Mouse (Mus musculus) common myeloid progenitor, adult 5-6 weeks (primary cell): ENCODE data around the gene Pkdrej. TPM values are rescaled to one million over a fixed set of nuclear protein-coding genes. Genes with fewer than 3 reads are reported as not detected.
"Not testable (repeated sequence)": the region's sequence is repeated elsewhere in the genome, so short reads cannot be mapped to it uniquely, and the experiment has no call there.

Source experiments
- ATAC-seq: replicated peaks from 2 replicates; pipeline ENCODE4 v1.8.0; 2016; ENCODE audit warnings: low read depth, mild to moderate bottlenecking, moderate TSS enrichment, inconsistent platforms; ENCODE audit not compliant: poor library complexity, severe bottlenecking
- total RNA-seq: library from RNA; stranded (forward); fragments of 200-1000, 187-1606 nt; gene quantifications from 2 replicates; pipeline ENCODE4 v1.2.3, GENCODE M21; 2017

Gene Pkdrej
- total RNA-seq, 1 experiment from 2014 or later: 0.05 TPM

DNA sequence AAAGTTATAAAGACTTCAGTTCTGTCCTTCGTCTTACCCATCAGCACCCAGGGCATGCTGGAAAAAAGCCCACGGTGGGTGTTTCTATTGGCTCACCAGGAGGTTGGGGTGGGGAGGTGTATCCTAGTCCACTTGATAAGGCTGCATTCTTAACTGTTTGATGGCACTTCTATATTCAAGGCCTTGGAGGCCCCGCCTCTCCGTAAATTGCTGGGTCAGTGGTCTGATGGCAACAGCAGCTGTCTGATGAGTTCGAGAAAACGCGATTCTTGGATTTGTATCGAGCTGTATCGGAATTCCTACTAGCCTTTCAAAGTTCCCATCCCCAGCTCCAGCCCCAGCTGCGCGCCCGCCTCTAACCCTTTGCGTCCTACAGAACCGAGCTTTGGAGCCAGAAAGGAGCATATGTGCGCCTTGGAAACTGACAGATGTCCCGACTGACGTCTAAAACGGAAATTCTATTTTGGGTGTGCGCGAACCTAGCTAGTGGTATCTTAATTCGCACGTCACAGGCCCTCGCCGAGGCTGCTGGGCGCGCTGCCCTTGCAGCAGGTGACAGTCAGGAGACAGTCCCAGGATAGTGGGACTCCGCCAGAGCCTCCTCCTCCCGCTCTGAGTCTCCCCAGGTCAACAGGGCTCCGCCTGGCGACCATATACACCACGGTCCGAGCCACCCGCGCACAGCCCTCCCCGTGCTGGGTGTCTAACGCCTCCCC is 10.6 kb downstream of the Pkdrej start:
- peak; percentile 59 for ATAC-seq

DNA sequence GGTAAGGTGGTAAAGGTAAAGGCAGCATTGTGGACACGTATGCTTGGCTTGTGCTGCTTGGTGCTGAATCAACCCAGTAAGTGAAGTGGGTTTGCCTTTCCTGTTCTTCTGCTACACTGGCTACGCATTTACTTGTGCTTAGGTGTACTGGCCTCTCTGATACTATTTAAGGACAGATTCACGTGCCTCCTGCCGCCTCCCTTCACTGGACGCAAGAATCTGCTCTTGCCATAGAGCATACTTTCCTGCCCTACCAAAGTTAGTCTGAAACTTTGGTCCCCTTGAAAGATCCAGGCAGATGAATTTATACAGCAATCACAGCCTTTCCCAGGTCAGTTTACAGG is 11.1 kb downstream of the Pkdrej start:
- no peak for ATAC-seq

DNA sequence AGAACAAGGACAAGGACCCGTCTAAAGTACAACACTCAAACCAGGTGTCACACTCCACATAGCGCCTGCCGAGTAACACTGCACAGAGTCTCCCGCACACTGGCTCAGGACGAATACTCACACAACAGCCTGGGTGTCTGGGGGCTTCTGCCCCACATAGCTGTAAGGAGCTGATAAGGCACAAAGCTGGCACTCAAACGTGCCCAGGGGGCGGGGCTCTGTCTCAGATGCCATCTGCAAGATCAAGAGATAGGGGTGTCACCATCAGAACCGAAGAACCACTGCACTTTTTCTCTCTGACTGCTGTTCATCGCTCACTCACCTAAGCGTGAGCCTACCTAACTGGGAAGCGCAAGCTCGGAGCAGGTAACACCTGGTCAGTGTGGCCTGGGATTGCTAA is 12.4 kb downstream of the Pkdrej start:
- ATAC-seq: no peak

DNA sequence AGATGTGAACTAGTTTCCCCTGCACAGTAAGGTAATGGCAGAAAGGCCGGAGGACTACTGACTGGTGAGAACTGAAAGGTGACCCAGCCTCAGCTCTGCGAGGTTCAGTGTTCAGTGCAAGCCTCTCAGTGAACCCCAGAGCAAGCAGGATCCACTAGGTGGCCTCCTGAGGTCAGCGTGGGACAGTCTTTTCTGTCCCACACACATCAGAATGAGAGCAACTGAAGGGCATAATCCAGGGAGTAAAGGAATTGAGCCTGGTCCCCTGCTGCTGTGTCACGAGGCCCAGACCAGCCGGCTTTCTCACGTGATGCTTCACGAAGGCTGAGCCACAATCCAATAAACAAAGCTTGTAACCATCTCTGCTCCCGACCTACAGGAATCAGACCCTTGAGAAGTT is 13.1 kb downstream of the Pkdrej start:
- ATAC-seq: no peak

DNA sequence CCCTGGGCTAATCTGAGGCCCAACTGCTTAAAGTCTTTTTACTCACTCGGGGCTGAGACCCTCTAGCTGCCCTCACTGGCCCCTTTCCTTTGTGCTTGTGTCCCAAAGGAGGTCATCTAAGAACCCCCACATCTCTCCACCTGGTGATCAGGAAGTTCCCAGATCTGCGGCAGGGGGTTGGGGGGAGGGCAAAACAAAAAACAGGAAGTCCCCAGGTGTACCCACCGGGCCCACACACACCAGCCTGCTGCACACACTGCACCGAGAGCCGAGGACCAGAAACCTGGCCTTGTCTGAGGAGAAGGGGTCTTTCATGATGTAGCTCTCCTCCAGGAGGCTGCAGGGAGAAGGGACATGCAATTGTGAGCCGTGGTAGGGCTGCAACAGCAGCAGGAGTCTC is 13.5 kb downstream of the Pkdrej start:
- no peak for ATAC-seq

DNA sequence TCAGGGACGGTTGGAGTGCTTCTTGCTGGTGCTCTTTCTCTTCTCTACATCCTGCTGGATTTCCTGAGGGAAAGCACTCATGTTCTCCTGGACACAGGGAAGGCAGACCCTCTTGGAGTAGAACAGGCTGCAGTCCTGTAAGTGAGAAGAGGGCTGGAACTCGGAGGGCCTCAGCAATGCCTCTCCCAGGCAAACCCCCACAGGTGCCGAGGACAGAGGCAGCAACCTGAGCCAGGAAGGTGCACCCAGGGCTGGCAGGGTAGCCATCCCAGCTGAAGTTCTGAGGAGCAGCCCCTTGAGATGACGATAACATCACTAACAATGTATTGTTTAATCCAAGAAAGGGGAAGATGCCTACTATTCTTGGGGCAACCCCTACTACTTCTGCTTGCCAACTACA is 14.1 kb downstream of the Pkdrej start:
- no peak for ATAC-seq

DNA sequence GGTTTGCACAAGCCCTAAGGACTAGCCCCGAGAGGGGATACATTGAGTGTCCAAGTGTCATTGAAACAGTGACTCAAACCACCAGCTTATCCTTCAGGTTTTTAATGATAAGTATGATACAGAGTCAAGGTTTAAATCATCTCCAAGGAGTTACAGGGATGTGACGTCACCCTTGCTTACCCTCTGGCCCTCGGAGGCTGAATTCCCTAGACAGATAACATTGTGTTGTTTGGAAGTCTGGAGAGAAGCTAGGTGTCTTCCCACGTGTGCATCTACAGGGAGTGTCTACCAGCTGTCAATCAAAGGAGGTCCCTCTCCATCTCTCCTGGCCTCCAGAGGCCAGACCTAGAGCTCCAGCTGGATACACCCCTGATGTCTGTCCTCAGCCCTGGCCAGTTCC is 14.6 kb downstream of the Pkdrej start:
- no peak for ATAC-seq

DNA sequence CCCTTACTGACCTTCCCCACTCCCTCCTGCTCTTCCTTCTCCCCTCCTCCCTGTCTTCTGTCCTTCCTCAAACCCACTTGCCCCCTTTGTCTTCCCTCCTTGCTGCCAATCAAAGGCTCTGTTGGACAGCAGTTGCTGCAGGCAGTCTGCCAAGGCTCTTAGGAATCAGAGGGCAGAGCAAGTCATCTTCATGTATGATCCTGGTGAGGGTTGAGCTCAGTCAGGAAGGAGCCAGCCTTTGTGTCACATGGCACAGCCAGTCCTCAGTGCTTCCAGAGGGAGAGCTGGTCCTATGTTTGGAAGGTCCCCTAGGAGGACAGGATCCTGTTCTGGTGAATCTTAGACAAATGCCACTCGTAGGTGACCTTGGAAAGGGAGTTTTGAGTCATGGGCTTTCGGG is 18.6 kb downstream of the Pkdrej start:
- no peak for ATAC-seq

DNA sequence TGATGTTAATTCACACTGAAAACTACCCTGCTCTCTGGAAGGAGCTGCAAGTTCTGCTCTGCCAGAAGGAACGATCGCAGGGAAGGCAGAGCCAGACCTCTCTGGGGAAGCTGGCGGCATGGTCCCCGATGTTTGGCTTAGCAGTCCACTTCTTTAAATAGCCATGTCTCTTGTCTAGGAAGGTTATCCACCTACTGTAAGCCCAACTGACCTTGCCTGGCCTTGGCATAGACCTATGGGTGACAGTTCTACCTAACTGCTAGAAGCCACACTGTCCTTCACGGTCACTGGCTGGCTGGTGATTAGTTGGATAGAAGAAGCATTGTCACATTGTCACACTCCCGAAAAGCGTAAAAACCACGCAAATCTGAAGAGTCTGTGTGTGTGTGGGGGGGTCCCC is 22.9 kb downstream of the Pkdrej start:
- ATAC-seq: no peak

DNA sequence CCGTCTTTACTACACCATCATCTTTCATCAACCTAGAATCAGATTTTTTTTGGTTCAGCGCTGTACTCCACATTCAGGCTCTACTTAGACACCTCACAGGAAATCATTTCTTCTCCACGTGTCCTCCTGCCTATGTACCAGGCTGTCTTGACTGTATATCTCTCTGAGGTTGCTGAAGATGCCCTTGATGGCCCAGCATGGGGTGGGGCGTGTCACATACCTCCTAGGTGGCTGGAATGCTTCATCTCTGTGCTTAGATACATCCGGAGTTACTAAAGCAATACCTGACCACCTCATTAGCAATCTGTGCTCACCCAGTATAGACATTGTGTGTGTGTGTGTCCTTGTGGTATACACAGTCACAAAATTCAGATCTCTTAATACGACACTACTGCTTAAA is 26.0 kb downstream of the Pkdrej start:
- ATAC-seq: no peak

DNA sequence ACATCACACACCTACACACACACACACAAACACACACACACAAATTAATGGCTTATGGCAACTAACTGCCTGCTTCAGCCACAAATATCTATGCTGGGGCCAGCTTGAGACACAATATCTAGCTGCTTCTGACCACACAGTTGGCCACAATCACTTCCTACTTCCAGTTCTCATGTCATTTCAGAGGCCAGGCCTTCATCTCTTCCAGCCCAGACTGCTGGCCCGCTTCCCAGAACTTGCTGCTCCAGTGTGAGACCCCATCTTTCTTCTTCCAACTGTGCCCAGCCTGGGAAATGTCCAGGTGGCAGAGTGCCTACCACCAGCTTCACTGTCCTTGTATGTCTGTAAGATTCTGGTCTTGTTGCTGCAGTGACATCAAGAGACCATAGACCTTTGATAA is 28.7 kb downstream of the Pkdrej start:
- peak; percentile 89 for ATAC-seq

DNA sequence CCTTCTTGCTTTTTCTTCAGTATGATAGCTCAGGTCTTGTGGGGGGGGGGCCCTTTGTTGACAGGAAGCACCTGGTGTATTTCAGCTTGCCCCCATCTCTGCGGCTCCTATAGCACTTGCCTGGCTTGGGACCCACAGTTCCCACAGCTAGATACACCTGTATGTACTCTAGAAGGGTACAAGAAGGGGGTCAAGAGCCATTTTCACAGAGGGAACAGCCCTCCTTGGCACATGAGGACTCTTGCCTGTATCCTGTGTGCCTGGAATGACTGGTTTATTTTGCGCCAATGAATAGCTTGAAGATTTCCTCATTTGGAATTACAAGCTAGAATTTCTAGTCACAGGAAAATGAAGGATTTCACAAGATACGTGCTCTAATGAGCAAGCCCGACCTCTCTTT is 30.1 kb downstream of the Pkdrej start:
- no peak for ATAC-seq

DNA sequence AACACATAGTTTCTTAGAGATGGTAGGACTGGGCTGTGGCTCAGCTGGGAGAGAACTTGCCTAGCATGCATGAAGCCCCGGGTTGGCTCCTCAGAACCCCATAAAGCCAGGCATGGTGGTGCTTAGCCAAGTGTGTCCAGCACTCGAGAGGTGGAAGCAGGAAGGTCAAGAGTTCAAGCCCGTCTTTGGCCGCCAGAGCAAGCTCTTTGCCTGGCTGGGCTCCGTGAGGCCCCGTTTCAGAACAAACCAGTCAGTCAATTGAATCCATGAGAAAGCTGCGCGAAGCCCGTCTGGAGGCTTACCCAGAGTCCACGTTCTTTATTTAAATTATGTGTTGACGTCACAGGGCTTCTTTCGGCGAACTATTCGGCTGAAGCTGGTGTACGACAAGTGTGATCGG is 32.9 kb downstream of the Pkdrej start:
- no peak for ATAC-seq

DNA sequence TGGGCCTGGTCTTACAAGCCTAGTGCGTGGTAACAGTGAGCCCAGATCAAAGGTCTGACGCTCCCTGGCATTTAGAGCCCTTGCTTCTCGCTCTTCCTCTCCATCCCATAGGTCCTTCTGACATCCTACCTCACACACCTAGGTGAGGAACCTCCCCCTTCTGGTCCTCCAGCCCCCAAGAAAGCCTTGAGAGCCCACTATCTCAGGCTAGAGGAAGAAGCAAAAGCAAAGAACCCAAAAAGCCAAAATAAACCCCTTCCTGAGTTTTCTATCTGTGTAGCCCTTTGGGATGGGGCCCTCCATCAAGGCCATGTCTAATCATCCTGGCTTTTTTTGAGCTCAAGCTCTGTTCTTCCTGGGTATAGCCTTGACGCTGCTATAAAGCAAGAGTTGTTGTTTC is 33.5 kb downstream of the Pkdrej start:
- ATAC-seq: no peak

DNA sequence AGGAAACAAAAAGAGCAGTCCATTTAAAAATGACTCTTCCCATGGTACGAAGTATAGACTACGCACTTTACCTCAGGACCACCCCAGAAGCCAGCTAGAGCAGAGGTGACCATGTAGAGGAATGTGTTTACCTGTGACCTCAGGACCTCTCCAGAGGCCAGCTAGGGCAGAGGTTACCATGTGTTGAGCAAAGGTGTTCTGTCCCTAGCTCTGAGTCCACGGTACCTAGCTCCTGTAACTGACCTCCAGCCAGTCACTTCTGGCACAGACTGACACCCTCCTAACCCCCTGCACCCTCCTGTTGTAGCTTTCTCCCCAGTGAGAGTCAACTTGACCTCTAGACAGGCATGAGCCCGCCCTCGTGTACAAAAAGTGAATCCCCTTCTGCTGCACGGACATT is 34.1 kb downstream of the Pkdrej start:
- ATAC-seq: no peak

DNA sequence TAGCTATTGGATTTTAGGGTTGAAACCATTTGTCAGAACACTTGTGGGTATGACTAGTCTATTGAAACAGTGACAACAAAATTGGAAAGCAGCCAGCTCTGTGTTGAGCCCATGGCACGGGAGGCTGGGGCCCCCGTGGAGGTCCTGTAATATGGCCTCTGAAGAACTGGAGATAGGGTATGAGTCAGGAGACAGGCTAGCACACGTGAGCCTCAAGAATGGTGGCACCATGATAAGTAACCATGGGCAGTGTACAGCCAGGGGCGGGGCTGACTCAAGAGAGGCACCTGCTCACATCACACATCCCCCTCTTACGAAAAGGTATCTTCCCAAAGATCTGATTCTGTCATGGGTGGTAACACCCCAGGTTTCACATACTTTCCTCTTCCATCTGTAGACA is 34.8 kb downstream of the Pkdrej start:
- ATAC-seq: no peak

DNA sequence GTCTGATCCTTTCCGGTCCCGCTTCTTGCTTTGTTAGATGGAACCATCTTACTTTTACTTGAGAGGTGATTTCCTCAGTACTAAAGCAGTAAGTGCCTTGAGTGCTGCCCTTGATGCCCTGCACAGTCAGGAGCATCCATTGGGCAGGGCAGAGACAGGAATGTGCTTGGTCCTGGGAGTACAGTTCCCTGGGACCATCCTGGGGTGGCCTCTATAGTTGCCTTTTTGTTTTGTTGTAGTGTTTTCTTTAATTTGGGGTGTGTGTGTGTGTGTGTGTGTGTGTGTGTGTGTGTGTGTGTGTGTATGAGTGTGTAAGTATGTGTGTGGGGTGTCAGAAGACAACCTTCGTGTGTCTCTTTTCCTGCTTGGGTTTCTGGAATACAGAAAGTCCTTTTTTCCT is 37.2 kb downstream of the Pkdrej start:
- ATAC-seq: no peak

DNA sequence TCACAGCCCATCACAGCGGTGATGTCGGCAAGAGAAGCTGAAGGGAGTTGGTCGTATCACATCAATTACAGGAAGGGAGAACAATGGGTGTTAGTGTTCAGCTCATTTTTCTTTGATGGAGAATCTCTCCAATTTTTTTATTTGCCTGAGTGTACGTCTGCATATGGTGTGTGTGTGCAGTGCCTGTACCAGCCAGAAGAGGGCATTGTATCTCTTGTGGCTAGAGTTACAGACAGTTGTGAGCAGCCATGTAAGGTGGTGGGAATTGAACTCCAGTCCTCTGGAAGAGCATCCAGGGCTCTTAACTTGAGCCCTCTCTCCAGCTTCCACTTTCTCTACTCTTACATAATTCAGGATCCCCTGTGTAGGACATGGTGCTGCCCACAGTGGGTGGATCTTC is 38.4 kb downstream of the Pkdrej start:
- no peak for ATAC-seq

DNA sequence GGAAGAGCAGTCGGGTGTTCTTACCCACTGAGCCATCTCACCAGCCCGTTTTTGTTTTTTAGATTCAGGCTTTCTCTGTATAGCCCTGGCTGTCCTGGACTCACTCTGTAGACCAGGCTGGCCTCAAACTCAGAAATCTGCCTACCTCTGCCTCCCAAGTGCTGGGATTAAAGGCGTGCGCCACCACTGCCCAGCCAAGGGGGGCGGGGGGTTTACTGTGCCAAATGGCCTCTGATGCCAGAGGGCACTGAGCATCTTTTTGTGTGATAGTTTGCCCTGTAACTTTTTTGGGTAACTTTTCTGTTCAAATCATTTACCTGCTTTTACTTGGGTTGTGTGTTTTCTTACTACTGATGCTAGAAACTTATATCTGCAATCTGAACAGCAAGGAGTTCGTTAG is 42.6 kb downstream of the Pkdrej start:
- ATAC-seq: not testable (repeated sequence)

DNA sequence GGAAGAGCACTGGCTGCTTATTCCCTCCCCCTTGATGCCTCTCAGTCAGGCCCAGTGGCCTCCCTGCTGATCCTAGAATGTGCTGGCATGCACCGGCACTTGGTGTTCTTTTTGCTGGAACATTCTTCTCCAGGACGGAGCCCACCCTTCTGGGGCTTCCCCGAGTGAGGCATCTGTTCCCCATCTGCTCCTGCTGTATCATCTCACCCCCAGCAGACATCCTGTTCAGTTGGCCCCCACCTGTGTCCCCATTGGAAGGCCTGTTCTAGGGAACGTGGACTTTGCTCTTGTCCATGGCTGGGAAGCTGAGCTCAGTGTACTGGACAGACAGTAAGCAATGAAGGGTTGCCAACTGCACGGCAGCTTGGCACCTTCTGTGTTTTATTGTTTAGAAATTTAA is 44.8 kb downstream of the Pkdrej start:
- ATAC-seq: no peak

DNA sequence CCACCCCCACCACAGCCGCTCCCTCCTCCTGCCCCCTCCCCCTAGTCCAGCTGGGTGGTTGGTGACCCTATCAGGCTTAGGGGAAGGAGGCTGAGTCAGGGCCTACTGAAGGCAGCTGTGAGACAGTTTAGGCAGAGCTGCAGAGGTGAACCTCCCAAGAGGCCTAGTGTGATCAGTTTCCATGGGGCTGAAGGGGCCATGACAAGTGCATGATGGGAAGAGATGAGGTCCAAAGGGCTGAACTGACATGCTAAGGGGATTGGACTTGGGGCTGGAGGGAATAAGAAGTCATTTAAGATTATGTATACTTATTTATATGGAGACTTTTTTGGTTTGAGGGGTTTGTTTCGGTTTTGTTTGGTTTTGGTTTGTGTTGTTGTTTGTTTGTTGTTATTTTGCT is 45.3 kb downstream of the Pkdrej start:
- peak; percentile 47 for ATAC-seq

DNA sequence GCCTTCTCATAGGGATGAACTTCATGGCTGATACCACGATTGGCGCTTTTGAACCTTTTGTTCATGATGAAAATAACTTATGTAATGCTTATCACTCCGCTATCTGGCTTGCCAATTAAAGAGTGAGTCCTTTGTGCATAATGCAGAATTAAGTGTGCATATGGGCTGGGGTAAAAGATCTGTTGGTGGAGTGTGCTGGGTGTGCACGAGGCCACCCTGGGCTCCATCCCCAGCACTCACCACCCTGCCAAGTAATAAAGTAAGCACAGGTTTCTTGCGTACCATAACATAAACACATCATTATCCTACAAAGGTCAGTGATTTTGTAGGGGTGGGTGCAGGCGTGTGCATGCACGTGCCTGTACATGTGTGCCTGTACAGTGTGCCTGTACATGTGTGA is 46.5 kb downstream of the Pkdrej start:
- ATAC-seq: no peak

DNA sequence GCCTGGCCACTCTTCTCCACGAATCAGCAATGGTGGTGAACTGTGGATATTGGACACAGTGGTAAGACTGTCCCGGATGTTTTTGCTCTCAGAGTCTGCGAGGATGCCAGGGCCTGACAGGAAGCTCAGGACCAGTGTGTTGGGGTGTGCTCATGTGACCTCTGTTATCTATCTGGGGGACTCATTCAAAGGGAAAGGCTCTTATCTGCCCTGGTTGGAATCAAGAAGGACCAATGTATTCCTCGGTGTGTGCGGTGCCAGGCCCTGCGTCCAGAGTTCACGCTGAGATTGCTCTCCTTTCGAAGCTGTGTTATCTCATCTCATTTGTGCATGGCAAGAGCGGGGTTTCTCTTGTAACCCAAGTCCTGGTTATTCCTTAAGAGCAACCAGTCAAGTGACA is 47.1 kb downstream of the Pkdrej start:
- ATAC-seq: no peak
